Mouse (Mus musculus) heart, postnatal 14 days (tissue): ENCODE measurements around the gene Rabgef1. TPM values are rescaled to one million over a fixed set of nuclear protein-coding genes. Genes with fewer than 3 reads are reported as not detected.

Experiments used
- DNase-seq, 2 experiments: peaks; one replicate each; pipeline ENCODE4 v3.0.0; 2021 to 2022
- intact Hi-C: fragments of 180-260 bp; cut with DNase I; formaldehyde crosslinking; loops from one replicate; pipeline ENCODE4 v1.15.1; 2025
- total RNA-seq, 2 experiments: library from RNA; stranded (reverse); gene quantifications; 2 replicates each; pipeline ENCODE4 v1.2.3; 2021

The Rabgef1 gene
- total RNA-seq, 2 experiments from 2014 or later = 17.8 to 20.8 TPM

DNA sequence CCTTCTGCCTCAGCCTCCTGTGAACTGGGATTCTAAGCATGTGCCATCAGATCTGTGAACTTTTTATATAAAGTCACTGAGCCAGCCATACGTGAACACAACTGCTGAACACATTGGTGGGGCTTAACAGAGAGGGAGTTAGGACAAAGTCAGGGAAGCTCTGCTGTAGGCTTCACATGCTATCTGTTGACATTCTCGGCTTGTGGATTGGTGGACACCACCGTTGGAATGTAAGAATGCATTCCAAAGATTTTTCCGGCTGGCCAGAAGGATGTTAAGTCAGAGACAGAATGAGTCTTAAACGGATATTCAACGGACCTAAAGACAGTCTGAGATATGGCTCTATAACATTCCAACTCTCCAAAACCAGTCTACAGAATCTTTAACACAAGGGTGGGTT, 2.5 kb upstream of the Rabgef1 start:
- intact Hi-C loops = loop anchor here (10.0 kb wide), 1 partner anchor 254 kb away; no protein-coding TSS in a partner anchor
- no peak for DNase-seq

DNA sequence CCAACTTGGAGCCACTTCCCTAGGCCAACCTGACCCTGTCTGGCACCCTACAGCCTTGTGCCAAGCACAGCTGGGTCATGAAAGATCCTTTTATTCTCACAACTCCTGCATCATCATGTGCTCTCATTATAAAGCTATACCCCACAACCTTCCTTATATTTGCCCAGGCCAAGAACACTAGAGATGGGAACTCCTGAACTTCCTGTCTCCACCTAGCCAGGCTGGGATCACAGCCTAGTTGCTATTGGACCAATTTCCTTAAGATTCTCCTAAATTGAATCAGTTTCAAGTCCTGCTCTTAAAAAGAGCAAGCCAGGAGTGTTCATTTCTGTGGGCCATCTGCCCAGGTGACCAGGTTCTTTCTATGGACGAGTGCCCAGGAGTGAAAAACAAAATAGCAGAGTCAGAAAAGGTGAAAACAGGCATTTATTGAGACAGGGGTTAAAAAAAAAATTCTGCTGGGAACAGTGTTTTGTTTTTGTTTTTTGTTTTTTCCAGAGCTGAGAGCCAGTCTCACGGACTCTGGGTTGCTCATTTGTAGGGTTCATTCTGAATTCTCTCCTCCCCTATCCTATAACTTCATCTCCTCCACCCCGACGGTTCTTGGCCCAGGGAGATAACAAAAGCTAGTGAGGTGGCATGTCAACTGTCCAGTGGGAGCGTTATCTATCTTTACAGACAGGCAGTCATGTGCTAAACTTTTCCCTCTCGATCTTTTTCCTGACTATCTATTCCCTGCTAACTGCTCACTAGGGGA, 754 bp upstream of the Rabgef1 start:
- DNase-seq = no peak
- intact Hi-C loops = loop anchor here (5.0 kb wide), 1 partner anchor 51 kb away; no protein-coding TSS in a partner anchor

DNA sequence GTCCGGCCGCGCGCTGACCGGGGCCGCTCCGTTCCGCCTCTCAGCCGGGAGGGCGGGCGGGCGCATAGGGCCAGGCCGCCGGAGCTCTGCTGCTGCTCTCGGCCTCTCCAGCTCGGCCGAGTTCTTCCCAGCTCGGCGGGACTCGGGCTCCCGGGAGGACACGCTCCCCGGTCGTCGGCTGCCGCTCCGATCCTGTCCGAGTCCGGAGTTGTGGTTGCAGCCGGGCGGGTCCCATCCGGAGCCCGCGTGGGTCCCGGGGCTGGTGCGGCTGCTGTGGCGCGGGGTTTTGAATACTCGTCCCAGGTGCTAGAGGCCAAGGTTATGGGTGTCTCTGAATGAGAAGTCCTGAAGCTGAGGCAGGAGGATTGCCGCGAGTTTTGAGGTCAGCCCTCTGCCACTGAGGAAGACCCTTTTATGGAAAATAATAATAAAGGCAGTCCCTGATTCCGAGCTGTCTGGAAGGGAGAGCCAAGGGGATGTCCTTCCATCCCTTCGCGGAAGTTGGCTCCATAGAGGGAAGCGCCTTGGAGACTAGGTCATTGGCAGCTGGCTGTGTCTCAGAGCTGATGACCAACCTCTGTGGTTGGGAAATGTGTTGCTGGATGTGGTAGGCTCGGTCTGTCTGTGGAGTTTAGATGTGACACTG, 481 bp downstream of the Rabgef1 start:
- intact Hi-C loops = loop anchor here (5.0 kb wide), 1 partner anchor 50 kb away; no protein-coding TSS in a partner anchor

DNA sequence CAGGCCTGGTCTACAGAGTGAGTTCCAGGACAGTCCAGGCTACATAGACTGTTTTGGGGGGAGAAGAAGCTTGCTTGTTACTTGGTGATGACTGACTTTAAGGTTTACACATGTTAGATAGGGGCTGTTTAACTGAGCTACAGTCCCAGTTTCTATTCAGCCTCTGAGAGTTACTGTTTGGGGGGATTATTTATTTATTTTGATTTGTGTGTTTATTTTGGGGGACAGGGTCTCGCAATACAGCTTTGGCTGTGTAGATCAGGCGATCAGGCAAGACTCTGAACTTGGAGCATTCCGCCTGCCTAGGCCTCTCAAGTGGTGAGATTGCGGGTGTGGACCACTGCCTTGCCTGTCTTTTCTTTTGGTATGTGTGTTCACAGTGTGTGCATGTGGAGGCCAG, 1.4 kb downstream of the Rabgef1 start:
- no peak for DNase-seq
- intact Hi-C loops = loop anchor here (5.0 kb wide), 1 partner anchor 49 kb away; no protein-coding TSS in a partner anchor

More for the DNA sequence above, 481 bp downstream of the Rabgef1 start:
- DNase-seq = peak; percentile 40 to 56

DNA sequence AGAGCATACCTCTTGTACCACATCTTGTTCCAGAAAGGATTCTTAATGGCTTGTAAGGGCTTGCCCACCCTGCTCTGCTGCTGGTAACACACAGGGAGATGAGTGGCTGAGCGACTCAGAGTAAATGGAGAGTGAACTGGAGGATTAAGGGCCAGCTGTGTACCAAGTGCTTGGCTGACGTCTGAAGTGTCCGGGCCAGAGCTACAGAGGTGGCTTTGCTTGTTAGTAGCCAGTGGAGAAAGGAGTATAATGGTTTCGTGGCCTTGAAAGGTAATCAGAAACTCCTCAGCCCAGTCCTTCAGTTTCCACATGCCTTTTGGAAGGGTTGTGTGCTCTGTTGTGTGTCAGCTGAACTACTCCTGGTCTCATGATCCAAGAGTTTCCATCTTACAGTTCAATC, 6.3 kb downstream of the Rabgef1 start:
- intact Hi-C loops = no loop called here
- no peak for DNase-seq

DNA sequence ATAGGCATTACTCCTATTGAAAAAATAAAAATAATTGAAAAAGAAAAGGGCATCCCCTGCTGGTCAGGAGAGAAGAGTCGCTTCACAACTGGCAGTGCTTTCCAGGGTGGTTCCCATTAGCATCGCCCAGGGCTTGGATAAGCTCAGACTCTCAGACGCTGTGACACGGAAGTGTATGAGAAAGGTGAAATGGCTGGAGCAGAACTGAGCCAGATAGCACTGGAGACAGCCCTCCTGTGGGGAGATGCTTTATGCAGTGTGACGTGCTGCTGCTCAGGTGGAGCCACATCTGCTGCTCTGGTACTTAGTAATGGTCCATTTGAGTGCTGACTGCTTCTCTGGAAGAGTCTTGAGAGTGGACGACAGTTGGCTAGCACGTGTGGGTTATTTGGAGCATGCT, 8.8 kb downstream of the Rabgef1 start:
- intact Hi-C loops = no loop called here

DNA sequence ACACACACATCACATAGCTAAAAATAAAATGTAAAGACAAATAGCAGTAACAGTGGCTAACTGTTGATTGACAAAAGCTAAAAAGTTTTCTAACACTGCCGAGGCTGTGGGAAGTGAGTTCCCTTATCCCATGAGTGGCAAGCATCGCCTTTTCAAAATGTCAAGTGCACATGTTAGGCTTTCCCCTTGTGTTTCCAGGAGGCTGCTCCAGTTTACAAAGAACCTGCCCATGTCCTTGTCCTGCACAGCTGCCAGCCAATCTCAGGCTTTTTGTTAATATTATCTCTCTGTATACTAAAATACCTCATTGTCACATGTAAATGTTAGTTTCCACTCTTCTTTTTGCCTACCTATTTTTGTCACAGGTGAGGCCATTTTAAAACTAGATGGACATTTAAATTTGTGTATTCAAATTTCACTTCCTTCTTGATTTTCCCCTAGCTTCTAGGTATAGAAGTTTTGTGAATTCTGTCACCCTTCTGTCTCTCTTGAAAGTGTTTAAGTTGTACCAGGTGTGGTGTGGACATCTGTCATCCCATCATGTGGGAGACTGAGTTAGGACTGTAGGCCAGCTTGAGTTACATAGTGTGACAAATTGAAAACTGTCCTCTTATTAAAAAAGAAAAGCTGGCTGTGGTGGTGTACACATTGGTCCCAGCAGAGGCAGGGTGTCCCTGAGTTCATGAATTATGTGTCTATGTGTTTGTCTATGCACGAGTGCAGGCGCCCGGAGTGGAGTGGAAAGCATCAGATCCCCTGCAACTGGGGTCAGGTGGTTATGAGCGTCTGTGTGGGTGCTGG, 10.3 kb downstream of the Rabgef1 start:
- intact Hi-C loops = no loop called here
- DNase-seq = no peak

More for the DNA sequence above, 8.8 kb downstream of the Rabgef1 start:
- no peak for DNase-seq

DNA sequence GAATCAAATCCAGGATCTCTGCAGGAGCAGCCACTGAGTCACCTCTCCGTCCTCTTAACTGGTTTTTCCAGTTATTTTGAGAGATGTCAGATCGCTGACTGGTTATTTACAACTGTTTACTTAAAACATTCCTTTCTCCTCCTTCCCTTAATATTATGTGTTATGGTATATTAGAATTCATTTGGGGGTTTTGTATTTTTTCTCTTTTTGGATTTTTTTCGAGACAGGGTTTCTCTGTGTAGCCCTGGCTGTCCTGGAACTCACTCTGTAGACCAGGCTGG, 10.9 kb downstream of the Rabgef1 start:
- intact Hi-C loops = no loop called here
- DNase-seq = no peak

DNA sequence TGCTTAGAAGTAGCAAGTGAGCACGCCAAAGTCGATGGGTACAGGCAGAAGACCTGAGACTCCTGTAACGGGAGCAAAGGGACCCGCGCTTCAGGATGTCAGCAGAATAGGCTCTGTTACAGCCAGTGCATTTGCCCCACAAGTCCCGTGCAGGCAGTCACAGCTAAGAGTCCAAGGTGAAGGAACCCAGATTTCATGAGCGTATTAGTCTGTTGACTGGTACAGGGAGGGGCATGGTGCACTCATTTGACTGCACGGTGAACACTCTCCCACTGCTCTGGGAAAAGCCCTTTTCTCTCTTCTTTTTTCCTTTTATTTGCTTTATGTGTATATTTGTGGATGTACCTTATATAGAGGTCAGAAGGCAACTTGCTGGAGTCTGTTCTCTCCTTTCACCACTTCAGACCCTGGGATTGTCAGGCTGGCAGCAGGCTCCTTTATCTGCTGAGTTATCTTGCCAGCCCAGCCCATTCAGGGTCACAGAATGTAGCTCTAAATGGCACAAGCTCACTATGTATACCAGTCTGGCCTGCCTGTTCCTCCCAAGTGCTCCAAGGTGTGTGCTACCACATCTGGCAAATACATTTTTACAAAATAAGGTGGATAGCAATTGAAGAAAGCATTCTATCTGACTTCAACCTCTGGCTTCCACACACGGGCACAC, 12.7 kb downstream of the Rabgef1 start:
- intact Hi-C loops = no loop called here
- no peak for DNase-seq

DNA sequence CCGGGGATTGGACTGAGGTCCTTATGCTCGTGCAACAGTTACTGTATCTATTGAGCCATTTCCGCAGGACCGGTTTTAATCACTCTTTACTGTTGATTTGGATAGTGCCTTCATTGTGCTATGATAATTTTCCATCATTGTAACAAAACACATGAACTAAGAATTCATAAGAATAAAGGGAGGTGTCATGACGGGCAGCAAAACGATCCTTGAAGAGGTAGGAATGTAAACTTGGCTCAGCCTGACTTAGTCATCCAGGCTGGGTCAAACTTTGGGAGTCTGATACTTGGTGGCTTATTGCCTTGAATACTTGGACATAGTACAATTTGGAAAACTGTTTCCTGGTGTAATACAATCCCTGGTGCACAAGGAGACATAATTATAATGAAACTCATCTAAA, 13.7 kb downstream of the Rabgef1 start:
- intact Hi-C loops = no loop called here
- DNase-seq = no peak

DNA sequence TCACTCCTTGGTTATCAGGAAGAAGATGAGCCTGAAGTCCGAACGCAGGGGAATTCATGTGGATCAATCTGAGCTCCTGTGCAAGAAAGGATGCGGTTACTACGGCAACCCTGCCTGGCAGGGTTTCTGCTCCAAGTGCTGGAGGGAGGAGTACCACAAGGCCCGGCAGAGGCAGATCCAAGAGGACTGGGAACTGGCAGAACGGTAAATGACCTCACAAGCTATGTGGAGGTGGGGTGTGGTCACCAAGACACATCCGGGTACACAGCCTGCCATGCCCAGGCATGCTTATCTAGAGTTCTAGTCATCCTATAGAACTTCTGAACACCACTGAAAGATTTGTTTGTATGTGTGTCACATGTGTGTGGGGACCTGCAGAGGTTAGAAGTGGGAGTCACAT, 15.8 kb downstream of the Rabgef1 start:
- DNase-seq = no peak
- intact Hi-C loops = no loop called here

DNA sequence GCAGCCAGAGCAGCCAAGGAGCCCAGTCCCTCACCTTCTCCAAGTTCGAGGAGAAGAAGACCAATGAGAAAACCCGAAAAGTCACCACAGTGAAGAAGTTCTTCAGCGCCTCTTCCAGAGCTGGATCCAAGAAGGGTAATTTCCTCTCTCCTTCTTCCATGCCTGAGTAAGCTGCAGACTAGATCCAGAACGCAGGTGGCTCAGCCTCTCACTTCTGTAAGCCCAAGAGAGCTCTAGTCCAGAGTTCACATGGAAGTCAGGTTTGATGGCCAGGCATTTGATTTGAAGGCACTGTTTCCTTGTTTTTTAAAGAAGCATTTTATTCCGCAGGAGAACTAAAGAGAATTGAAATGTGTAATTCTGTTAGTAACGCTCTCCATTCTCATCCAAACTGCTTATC, 19.3 kb downstream of the Rabgef1 start:
- no peak for DNase-seq
- intact Hi-C loops = no loop called here

DNA sequence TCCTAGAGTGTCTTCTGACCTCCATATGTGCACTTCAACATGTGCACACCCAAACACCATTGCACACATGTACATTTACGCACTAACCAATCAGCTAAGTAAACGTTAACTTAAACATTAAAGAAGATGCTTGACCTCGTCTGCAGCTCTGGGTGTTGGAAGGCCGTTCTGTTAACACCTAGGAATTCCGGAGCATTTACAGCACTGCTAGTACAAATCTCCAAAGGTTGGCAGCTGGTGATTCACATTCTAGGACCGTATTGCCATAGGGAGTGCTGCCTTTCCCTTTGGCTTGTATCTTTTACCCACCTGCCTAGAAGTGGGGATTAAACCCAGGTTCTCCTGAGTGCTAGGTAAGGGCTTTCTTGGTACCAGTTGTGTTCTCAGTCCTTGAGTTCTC, 20.3 kb downstream of the Rabgef1 start:
- no peak for DNase-seq
- intact Hi-C loops = no loop called here

DNA sequence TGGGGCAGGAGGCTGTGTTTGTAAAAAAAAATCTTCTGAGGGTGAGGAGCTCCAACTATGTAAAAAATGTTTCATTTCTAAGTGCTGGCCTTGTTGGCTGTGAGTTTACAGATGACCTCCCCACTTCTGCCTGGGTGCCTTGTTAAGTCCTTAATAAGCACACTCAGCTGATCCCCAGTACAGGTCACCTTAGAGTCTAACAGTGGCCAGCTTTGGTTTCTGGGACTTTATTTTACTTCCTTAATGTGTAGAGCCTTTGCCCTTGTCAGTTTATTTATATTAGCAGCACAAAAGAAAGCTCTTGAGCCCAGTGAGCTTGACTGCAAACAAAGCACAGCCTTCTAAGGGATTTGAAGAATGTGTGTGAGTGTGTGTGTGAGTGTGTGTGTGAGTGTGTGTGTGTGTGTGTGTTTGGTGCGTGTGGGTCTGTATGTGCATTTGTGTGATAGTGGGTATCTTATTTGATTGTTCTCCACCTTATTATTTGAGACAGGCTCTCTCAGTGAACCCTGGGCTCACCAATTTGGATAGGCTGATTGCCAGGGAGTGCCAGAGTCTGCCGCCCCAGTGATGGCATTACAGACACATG, 20.9 kb downstream of the Rabgef1 start:
- DNase-seq = no peak
- intact Hi-C loops = no loop called here

DNA sequence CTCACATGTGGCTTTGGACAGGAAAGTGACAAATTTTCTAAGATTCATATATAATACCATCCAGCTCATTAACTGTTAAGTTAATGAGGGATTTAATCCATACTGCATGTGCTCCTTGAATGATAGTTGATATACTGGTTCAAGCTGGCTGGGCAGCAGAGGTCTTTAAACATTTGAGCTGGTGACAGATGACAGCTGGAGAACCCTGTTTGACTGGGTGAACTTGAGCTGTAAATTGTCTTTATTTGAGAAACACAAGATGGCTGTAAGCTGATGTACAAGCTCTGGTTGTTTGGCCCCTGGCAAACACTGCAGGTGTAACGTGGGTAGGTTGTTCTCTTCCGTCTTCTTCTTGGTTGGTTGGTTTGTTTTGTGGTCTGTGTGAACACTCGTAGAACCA, 22.2 kb downstream of the Rabgef1 start:
- intact Hi-C loops = no loop called here
- DNase-seq = no peak

DNA sequence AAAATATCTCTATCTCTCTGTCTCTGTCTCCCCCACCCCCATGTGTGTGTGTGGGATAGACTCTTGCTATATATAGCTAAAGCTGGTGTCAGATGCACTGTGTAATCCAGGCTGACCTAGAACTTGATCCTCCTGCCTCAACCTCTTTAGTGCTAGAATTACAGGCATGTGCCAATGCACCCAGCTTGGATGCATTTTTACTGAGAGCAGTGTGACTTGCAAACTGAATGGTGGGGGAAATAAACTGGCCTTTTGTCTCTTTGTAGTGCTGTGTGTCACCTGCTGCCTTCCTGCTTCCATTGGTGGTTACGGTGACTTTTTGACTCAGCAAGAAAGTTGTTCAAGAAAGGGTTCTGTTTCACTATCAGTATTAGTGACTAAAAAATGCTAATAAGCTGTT, 24.7 kb downstream of the Rabgef1 start:
- intact Hi-C loops = no loop called here
- no peak for DNase-seq

DNA sequence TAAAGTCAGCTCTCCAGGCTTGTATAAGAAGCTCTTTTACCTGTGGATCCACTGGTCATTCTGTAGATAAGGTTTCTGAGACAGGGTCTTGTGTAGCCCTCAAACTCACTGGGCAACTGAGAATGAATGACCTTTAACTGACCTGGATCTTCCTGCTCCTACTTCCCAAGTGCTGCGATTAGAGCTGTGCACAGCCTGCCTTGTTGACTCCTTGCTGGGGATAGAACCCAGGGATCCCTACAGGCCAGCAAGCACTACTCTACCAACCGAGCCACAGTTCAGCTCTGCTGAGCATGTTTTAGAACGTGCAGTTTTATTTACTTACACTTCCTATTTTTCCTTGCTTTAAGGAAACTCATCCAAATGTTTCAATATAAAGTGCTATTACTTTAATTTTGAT, 25.9 kb downstream of the Rabgef1 start:
- intact Hi-C loops = no loop called here
- DNase-seq = no peak

DNA sequence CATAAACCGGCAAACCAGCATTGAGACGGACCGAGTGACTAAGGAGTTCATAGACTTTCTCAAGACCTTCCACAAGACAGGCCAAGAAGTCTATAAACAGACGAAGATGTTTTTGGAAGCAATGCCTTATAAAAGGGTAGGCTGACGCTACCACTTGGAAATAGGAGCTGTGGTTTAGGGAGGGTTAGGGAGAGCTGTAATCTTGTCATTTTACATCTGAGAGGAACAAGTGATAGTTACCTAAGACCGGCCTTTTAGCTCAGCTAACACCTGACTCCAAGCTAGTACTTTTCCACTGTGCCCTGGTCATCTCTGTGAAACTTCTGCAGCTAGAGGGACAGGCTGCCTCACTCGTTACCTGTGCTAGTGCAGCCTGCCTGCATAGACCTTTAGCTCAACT, 26.4 kb downstream of the Rabgef1 start:
- DNase-seq = no peak
- intact Hi-C loops = no loop called here

DNA sequence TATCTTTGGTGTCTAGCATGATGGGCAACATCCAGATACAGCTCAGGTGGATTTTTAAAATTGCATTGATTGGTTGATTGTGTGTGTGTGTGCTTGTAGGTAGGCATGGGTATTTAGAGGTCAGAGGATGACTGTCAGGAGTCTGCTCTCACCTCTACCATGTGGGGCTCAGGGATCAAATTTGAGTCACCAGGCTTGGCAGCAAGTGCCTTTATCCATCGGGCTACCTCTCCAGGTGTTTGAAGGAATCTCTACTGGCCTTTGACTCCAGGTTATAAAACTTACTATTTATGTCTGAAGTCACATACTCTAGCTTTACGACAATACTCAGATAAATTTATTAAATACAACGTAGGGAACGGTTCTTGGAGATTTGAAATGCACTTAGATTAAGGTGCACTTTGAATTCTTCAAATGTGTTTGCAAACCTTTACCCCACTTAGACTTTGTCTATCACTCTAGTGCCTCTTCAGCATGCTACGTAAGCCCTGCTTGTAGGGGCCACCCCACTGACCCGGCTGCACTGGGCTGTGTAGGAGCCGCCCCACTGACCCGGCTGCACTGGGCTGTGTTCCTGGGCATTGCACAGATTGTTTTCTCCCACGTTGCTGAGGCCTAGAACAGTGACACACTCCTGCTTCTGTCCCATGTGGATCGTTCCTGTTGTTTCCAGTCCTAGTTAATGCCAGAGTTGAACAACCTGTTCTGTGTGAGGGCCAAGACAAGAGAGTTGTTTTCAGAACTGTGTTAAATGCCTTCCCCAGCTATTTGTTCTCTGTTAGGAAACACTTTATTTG, 28.8 kb downstream of the Rabgef1 start:
- DNase-seq = no peak
- intact Hi-C loops = no loop called here

DNA sequence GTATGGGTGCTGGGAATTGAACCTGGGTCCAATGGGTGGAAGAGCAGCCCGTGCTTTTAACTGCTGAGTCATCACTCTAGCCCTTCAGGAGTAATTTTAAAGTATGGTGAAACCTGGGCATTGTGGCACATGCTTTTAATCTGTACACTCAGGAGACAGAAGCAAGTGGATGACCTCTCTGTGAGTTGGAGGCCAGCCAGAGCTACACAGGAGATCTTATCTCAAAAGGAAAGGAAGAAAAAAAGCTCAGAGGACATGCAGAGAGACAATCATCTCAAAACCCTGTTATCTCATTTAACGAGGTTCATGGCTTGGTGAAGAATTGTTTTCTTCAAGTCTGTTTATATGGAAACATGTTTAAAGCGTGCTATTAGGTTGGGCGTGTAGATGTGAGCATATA, 32.4 kb downstream of the Rabgef1 start:
- no peak for DNase-seq
- intact Hi-C loops = no loop called here
